Mouse (Mus musculus) ES-E14 (cell line): Measurements from ENCODE around the gene Cnksr3. TPM values are rescaled to one million over a fixed set of nuclear protein-coding genes. Genes with fewer than 3 reads are reported as not detected.

Experiments
- DNase-seq: peaks from one replicate; pipeline ENCODE4 v3.0.0-alpha.2; 2013; ENCODE audit warnings: low read depth, low spot score
- H3K27ac ChIP-seq: 2 replicates; pipeline ENCODE4 v1.5.1; 2012; ENCODE audit warnings: low read depth, mild to moderate bottlenecking, low read length, moderate library complexity, mixed read lengths; ENCODE audit not compliant: poor library complexity, insufficient read depth, severe bottlenecking
- H3K36me3 ChIP-seq: 2 replicates; pipeline ENCODE4 v1.6.1; 2012; ENCODE audit warnings: mild to moderate bottlenecking, low read length, moderate library complexity, mixed read lengths; ENCODE audit not compliant: control insufficient read depth, poor library complexity, insufficient read depth, severe bottlenecking
- H3K4me1 ChIP-seq, 2 experiments: fragments of 150-350 bp in 1 of 2; sonication (generic) in 1 of 2; 2 replicates each; pipeline ENCODE4 v1.6.1; 2012; ENCODE audit warnings: low read length in 2 of 2, mild to moderate bottlenecking in 1 of 2, mixed read lengths in 1 of 2; ENCODE audit not compliant: control insufficient read depth in 2 of 2, insufficient read depth in 2 of 2, poor library complexity in 1 of 2
- H3K4me3 ChIP-seq, 2 experiments: fragments of 150-350 bp in 1 of 2; sonication (generic) in 1 of 2; 2 replicates each; pipeline ENCODE4 v1.5.1; 2012; ENCODE audit warnings: low read length in 2 of 2, low read depth in 1 of 2, mild to moderate bottlenecking in 1 of 2, mixed read lengths in 1 of 2; ENCODE audit not compliant: insufficient read depth in 1 of 2, poor library complexity in 1 of 2, severe bottlenecking in 1 of 2
- H3K9ac ChIP-seq: 2 replicates; pipeline ENCODE4 v1.6.1; 2012; ENCODE audit warnings: low read depth, mild to moderate bottlenecking, low read length, mixed read lengths; ENCODE audit not compliant: poor library complexity, insufficient read depth, severe bottlenecking
- H3K9me3 ChIP-seq: fragments of 150-350 bp; sonication (generic); 2 replicates; pipeline ENCODE4 v1.6.1; 2012; ENCODE audit warnings: low read depth, mild to moderate bottlenecking, low read length; ENCODE audit not compliant: control insufficient read depth, insufficient read depth
- CHD2 ChIP-seq: IDR thresholded peaks from 2 replicates; pipeline ENCODE4 v1.6.1; 2014; ENCODE audit warnings: mild to moderate bottlenecking, low read depth, low read length, inconsistent platforms
- HCFC1 ChIP-seq: IDR thresholded peaks from 2 replicates; pipeline ENCODE4 v1.6.1; 2012; ENCODE audit warnings: low read length, inconsistent platforms, borderline replicate concordance; ENCODE audit not compliant: insufficient read depth
- MAFK ChIP-seq: IDR thresholded peaks from 2 replicates; pipeline ENCODE4 v1.6.1; 2014; ENCODE audit warnings: mild to moderate bottlenecking, low read depth, low read length, inconsistent platforms; ENCODE audit not compliant: insufficient read depth
- ZC3H11A ChIP-seq: IDR thresholded peaks from 2 replicates; pipeline ENCODE4 v1.6.1; 2012; ENCODE audit warnings: low read depth, mild to moderate bottlenecking, inconsistent platforms, low read length, borderline replicate concordance
- ZNF384 ChIP-seq: IDR thresholded peaks from 2 replicates; pipeline ENCODE4 v1.6.1; 2012; ENCODE audit warnings: low read depth, low read length, inconsistent platforms
- in situ Hi-C, 2 experiments: fragments of 600-800 bp; cut with MboI; formaldehyde crosslinking; loops; one replicate each; pipeline ENCODE4 v1.15.1; 2025; ENCODE audit warnings: low sequenced_read_pairs in 2 of 2, inconsistent platforms in 1 of 2; ENCODE audit not compliant: unreplicated experiment in 2 of 2
- total RNA-seq: library from RNA; depleted of rRNA; stranded (reverse); fragments of 300-350 nt; gene quantifications from 2 replicates; pipeline ENCODE4 v1.2.3, GENCODE M21; 2012

Gene Cnksr3
- total RNA-seq, 1 experiment: 5.4 TPM

GRCm38 (mm10) chr10:7206571-7206970 is 5.5 kb downstream of the Cnksr3 start:
- no peak overlapping the region for H3K9ac ChIP-seq
- no peak for DNase-seq
- H3K9me3 ChIP-seq: no peaks in the 10 kb centered on the region
- no peak overlapping the region for H3K4me3 ChIP-seq
- TF ChIP-seq ZNF384: no peak
- no peak for TF ChIP-seq HCFC1
- no peak for TF ChIP-seq ZC3H11A
- TF ChIP-seq MAFK: no peak
- TF ChIP-seq CHD2: no peak
- H3K4me1 ChIP-seq: peaks cover 0 to 2% of the 10 kb centered on the region in 2 experiments; a peak in 1 of 4 replicates
- H3K27ac ChIP-seq: no peak overlapping the region
- 0 out of 2 replicates have a peak, but pooled peaks cover 2% of the 10 kb centered on the region for H3K36me3 ChIP-seq
- in situ Hi-C loops: no loop called here

- in situ Hi-C loops: no loop called here
- no peak overlapping the region for H3K27ac ChIP-seq
- H3K9ac ChIP-seq: no peak overlapping the region
These were observed 6.5 kb downstream of the Cnksr3 start for GRCm38 (mm10) chr10:7205576-7205975.

GRCm38 (mm10) chr10:7204953-7205352 is 7.1 kb downstream of the Cnksr3 start:
- no peak for DNase-seq
- no peaks in the 10 kb centered on the region for H3K9me3 ChIP-seq
- TF ChIP-seq HCFC1: no peak
- no peak for TF ChIP-seq MAFK
- TF ChIP-seq ZC3H11A: no peak
- TF ChIP-seq ZNF384: no peak
- TF ChIP-seq CHD2: no peak
- in situ Hi-C loops: no loop called here
- H3K4me3 ChIP-seq: no peak overlapping the region
- H3K27ac ChIP-seq: no peak overlapping the region
- H3K36me3 ChIP-seq: no peaks in the 10 kb centered on the region
- 0 out of 4 replicates have a peak, but pooled peaks cover 0 to 2% of the 10 kb centered on the region in 2 experiments for H3K4me1 ChIP-seq
- H3K9ac ChIP-seq: no peak overlapping the region

More at GRCm38 (mm10) chr10:7205576-7205975, 6.5 kb downstream of the Cnksr3 start:
- no peak for DNase-seq
- H3K4me1 ChIP-seq: peaks cover 0 to 2% of the 10 kb centered on the region in 2 experiments; a peak in 1 of 4 replicates
- TF ChIP-seq MAFK: no peak
- no peak for TF ChIP-seq CHD2
- TF ChIP-seq ZNF384: no peak
- TF ChIP-seq HCFC1: no peak
- H3K9me3 ChIP-seq: no peaks in the 10 kb centered on the region
- H3K36me3 ChIP-seq: 0 out of 2 replicates have a peak, but pooled peaks cover 2% of the 10 kb centered on the region
- no peak overlapping the region for H3K4me3 ChIP-seq

GRCm38 (mm10) chr10:7202576-7202975 is 9.5 kb downstream of the Cnksr3 start:
- no peak for DNase-seq
- Histone ChIP-seq H3K4me1 (0 out of 4 replicates have a peak, but pooled peaks cover 0 to 2% of the 10 kb centered on the region in 2 experiments), H3K27ac (no peak overlapping the region), H3K9me3 (no peaks in the 10 kb centered on the region), H3K9ac (no peak overlapping the region), H3K36me3 (no peaks in the 10 kb centered on the region), H3K4me3 (no peak overlapping the region)
- TF ChIP-seq CHD2: no peak
- no peak for TF ChIP-seq ZC3H11A
- no peak for TF ChIP-seq ZNF384
- no peak for TF ChIP-seq HCFC1
- no peak for TF ChIP-seq MAFK
- in situ Hi-C loops: no loop called here
